Mouse (Mus musculus) spleen, embryonic (tissue): ENCODE results near the gene Dnajb13.

Experiments
- CTCF ChIA-PET: fragments of 350-600 bp; sonication (Branson Sonifier 250); formaldehyde crosslinking; loops from one replicate; lab custom pipeline; 2022; lab: Charles Lee

The Dnajb13 gene

GRCm38 (mm10) chr7:100514573-100514972, at the start of gene Dnajb13:
Dnajb13 (minus strand) TSS chr7:100514960.
- CTCF ChIA-PET, result no interaction called here

GRCm38 (mm10) chr7:100561861-100562587, 47.3 kb upstream of the Dnajb13 start:
- CTCF ChIA-PET, result no interaction called here

GRCm38 (mm10) chr7:100559331-100559730, 44.6 kb upstream of the Dnajb13 start:
- CTCF ChIA-PET, result no interaction called here

- CTCF ChIA-PET, result interaction anchor here (0.6 kb wide), 1 partner anchor 8 kb away, joined by 9 read pairs; no protein-coding TSS in a partner anchor
These were observed 42.5 kb upstream of the Dnajb13 start for GRCm38 (mm10) chr7:100557241-100557640.

GRCm38 (mm10) chr7:100555431-100555951, 40.7 kb upstream of the Dnajb13 start:
- CTCF ChIA-PET, result interaction anchor here (1.2 kb wide), 1 partner anchor 34 kb away, joined by 4 read pairs; no protein-coding TSS in a partner anchor

GRCm38 (mm10) chr7:100554939-100555338, 40.2 kb upstream of the Dnajb13 start:
- CTCF ChIA-PET, result interaction anchor here (1.2 kb wide), 1 partner anchor 33 kb away, joined by 4 read pairs; no protein-coding TSS in a partner anchor

GRCm38 (mm10) chr7:100550338-100551007, 35.7 kb upstream of the Dnajb13 start:
- CTCF ChIA-PET, result interaction anchor here (0.6 kb wide), 1 partner anchor 53 kb away, joined by 4 read pairs; no protein-coding TSS in a partner anchor

- CTCF ChIA-PET, result interaction anchor here (0.6 kb wide), 1 partner anchor 53 kb away, joined by 4 read pairs; no protein-coding TSS in a partner anchor
These were observed 35.0 kb upstream of the Dnajb13 start for GRCm38 (mm10) chr7:100549796-100550195.

GRCm38 (mm10) chr7:100547631-100548030, 32.9 kb upstream of the Dnajb13 start:
- CTCF ChIA-PET, result no interaction called here

- CTCF ChIA-PET, result no interaction called here
These were observed 29.7 kb upstream of the Dnajb13 start for GRCm38 (mm10) chr7:100544437-100544836.

GRCm38 (mm10) chr7:100539516-100539915, 24.8 kb upstream of the Dnajb13 start:
- CTCF ChIA-PET, result interaction anchor here (1.1 kb wide), 1 partner anchor 13 kb away, joined by 3 read pairs; no protein-coding TSS in a partner anchor

GRCm38 (mm10) chr7:100537519-100537902, 22.8 kb upstream of the Dnajb13 start:
- CTCF ChIA-PET, result no interaction called here

GRCm38 (mm10) chr7:100536804-100537518, 22.2 kb upstream of the Dnajb13 start, which contains the start of gene Coa4:
Coa4 (plus strand) TSS chr7:100537071.
- CTCF ChIA-PET, result interaction anchor here (0.7 kb wide), 1 partner anchor 751 kb away, joined by 3 read pairs; no protein-coding TSS in a partner anchor

GRCm38 (mm10) chr7:100535831-100536230, 21.1 kb upstream of the Dnajb13 start:
- CTCF ChIA-PET, result interaction anchor here (0.5 to 0.6 kb wide), 2 partner anchors 8 to 66 kb away, joined by 3 read pairs; no protein-coding TSS in a partner anchor

GRCm38 (mm10) chr7:100534216-100534615, 19.5 kb upstream of the Dnajb13 start:
- CTCF ChIA-PET, result interaction anchor here (0.7 kb wide), 1 partner anchor 290 kb away, joined by 12 read pairs; no protein-coding TSS in a partner anchor

- CTCF ChIA-PET, result interaction anchor here (0.7 kb wide), 1 partner anchor 291 kb away, joined by 12 read pairs; no protein-coding TSS in a partner anchor
These were observed 18.7 kb upstream of the Dnajb13 start for GRCm38 (mm10) chr7:100533503-100533902.

GRCm38 (mm10) chr7:100530766-100531165, 16.0 kb upstream of the Dnajb13 start:
- CTCF ChIA-PET, result no interaction called here

- CTCF ChIA-PET, result no interaction called here
These were observed 9.9 kb upstream of the Dnajb13 start for GRCm38 (mm10) chr7:100524669-100525068.

- CTCF ChIA-PET, result interaction anchor here (0.9 kb wide), 1 partner anchor 33 kb away, joined by 4 read pairs; no protein-coding TSS in a partner anchor
These were observed 7.5 kb upstream of the Dnajb13 start for GRCm38 (mm10) chr7:100522222-100522621.

- CTCF ChIA-PET, result interaction anchor here (1.7 kb wide), 1 partner anchor 143 kb away, joined by 4 read pairs; no protein-coding TSS in a partner anchor
These were observed 6.0 kb upstream of the Dnajb13 start for GRCm38 (mm10) chr7:100520663-100521285.
